Mouse (Mus musculus) hindbrain, embryonic 16.5 days (tissue): ENCODE data around the gene Lim2. TPM values are rescaled to one million over a fixed set of nuclear protein-coding genes. Genes with fewer than 3 reads are reported as not detected.
A peak's percentile ranks its signal among the peaks of the same experiment; 100 is the strongest.
"Not testable (repeated sequence)": the region's sequence is repeated elsewhere in the genome, so short reads cannot be mapped to it uniquely, and the experiment has no call there.

Source experiments
- ATAC-seq: fragments of 200-750 bp; cut with Nextera tagmentation; 2 replicates; pipeline ENCODE4 v1.8.0; 2017; ENCODE audit warnings: moderate TSS enrichment, moderate library complexity
- H3K27ac ChIP-seq: fragments of 300-500 bp; sonication (generic); 2 replicates; pipeline ENCODE4 v1.5.1; 2014; ENCODE audit warnings: low read depth, mild to moderate bottlenecking, control low read depth, low read length, moderate library complexity
- H3K27me3 ChIP-seq: fragments of 300-500 bp; sonication (generic); replicated peaks from 2 replicates; pipeline ENCODE4 v1.6.1; 2014; ENCODE audit warnings: low read length; ENCODE audit not compliant: control insufficient read depth, insufficient read depth
- H3K36me3 ChIP-seq: fragments of 300-500 bp; sonication (generic); 2 replicates; pipeline ENCODE4 v1.6.1; 2014; ENCODE audit warnings: mild to moderate bottlenecking, low read length, moderate library complexity, mixed read lengths; ENCODE audit not compliant: control insufficient read depth, insufficient read depth
- H3K4me1 ChIP-seq: fragments of 300-500 bp; sonication (generic); 2 replicates; pipeline ENCODE4 v1.6.1; 2014; ENCODE audit warnings: low read depth, low read length; ENCODE audit not compliant: control insufficient read depth, insufficient read depth
- H3K4me2 ChIP-seq: fragments of 300-500 bp; sonication (generic); 2 replicates; pipeline ENCODE4 v1.6.1; 2014; ENCODE audit warnings: mild to moderate bottlenecking, low read length, control low read depth, moderate library complexity
- H3K4me3 ChIP-seq: fragments of 300-500 bp; sonication (generic); 2 replicates; pipeline ENCODE4 v1.5.1; 2014; ENCODE audit warnings: mild to moderate bottlenecking, low read length, control low read depth, moderate library complexity
- H3K9ac ChIP-seq: fragments of 300-500 bp; sonication (generic); 2 replicates; pipeline ENCODE4 v1.6.1; 2014; ENCODE audit warnings: low read depth, mild to moderate bottlenecking, control low read depth, low read length, moderate library complexity
- H3K9me3 ChIP-seq: fragments of 300-500 bp; sonication (generic); 2 replicates; pipeline ENCODE4 v1.6.1; 2014; ENCODE audit warnings: mild to moderate bottlenecking, low read length, moderate library complexity; ENCODE audit not compliant: control insufficient read depth
- WGBS: fragments of 180-500 bp; shearing (Covaris S2); extraction: QIAGEN DNeasy Blood & Tissue Kit; methylation state at CpG from one replicate; pipeline ENCODE4 v1.1.7; 2014; 5-methylcytosine and 5-hydroxymethylcytosine counted together
- polyA plus RNA-seq: library from polyadenylated mRNA; unstranded; fragments of >200 nt; fragmentation: Nextera tagmentation; extraction: Ambion mirVana; gene quantifications from 2 replicates; pipeline ENCODE4 v1.2.1, GENCODE M21; 2015

The Lim2 gene
- not detected in 2 replicates for polyA plus RNA-seq

DNA sequence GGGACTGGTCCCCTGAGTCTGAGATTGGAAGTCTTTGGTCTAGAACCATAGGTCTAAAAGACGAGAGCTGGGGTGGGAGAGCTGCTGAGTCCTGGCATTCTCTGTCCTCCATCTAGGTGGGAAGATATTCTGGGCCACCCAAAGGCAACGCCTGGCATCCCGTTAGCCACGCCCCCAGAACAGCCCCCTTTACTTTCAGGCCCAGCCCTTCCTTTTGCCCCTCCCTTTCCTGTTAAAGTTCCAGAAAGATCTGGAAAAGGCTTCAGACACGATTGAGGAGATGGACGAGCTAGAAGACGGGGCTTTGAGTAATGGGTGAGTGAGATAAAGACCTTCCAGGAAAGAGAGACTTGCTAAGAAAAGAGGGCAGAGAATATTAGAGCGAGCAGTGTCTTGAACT, at the start of gene Lim2:
Gene Lim2 (plus strand): TSS at position 265 of the 400 bp plus-strand sequence.
- Histone ChIP-seq H3K4me1 (no peaks in the 10 kb centered on the region), H3K27me3 (no peaks in the 10 kb centered on the region), H3K9me3 (no peaks in the 10 kb centered on the region), H3K36me3 (no peaks in the 10 kb centered on the region), H3K4me3 (no peak within 1 kb of the TSS), H3K9ac (no peak within 1 kb of the TSS), H3K27ac (no peak within 1 kb of the TSS), H3K4me2 (no peak within 1 kb of the TSS)
- no peak for ATAC-seq
- WGBS = 86% methylated on average over 8 of the region's 8 CpGs

DNA sequence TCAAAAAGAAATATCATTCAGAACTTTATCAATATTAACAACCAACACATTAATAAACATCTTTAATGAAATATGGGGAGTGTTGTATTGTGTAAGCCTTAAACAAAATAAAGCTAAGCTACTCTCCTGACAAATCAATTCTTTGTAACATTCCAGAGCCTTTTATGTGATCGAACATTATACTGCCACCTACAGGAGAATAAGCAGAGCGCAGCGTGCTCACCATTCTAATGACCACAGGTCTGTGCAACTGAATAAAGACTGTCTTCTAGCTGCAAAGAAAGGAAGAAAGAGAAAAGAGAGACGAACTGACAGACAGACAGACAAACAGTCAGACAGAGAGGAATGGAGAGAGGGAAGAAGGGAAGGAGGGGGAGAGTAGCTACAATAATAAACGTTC, 49.2 kb upstream of the Lim2 start:
- WGBS = 17% methylated on average over 5 of the region's 5 CpGs
- Histone ChIP-seq H3K27ac (no peak overlapping the region), H3K27me3 (no peaks in the 10 kb centered on the region), H3K9me3 (no peaks in the 10 kb centered on the region), H3K36me3 (no peaks in the 10 kb centered on the region), H3K4me2 (no peak overlapping the region), H3K4me1 (no peaks in the 10 kb centered on the region), H3K9ac (no peak overlapping the region), H3K4me3 (no peak overlapping the region)
- ATAC-seq = 0 out of 2 replicates have a peak, but pooled peaks have one; percentile 63

DNA sequence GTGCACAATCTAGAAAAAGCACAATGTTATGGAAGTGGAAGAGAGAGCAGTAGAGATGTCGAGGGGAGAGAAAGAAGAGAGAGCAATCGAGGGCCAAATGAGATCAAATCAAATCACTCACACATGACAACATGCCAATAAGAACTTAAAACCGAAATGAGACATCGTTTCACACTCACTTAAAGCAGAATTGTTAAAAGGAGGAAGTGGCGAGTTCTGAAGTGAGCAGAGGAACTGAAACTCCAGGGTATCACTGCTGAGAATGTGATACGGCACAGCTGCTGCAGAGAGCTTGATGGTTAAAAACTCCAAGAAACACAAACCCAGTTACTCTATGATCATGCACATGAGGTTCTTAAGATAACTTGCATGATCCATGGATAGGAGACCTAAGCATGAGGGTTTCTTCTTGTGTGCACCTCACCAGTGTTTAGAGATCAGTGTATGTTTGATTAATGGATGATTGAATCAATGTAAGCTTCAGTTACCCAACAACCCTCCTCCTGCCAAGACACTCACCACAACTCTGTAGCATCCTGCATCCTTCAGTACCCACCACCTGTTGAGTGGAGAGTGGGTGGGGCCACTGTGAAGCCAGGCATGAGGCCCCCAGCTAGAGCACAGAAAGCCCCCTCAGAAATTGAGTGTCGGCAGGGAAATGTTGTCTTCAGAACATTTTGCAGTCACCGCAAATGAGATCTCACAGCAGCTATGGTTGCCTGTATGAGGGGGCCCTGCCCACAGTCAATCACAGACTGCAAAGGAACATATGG, 34.9 kb upstream of the Lim2 start:
- ATAC-seq = no peak
- 87% methylated on average over 8 of the region's 8 CpGs for WGBS
- H3K9ac ChIP-seq = no peak overlapping the region
- H3K4me1 ChIP-seq = no peaks in the 10 kb centered on the region
- H3K4me2 ChIP-seq = no peak overlapping the region
- H3K36me3 ChIP-seq = no peaks in the 10 kb centered on the region
- H3K4me3 ChIP-seq = no peak overlapping the region
- no peak overlapping the region for H3K27ac ChIP-seq
- no peaks in the 10 kb centered on the region for H3K9me3 ChIP-seq
- no peaks in the 10 kb centered on the region for H3K27me3 ChIP-seq

DNA sequence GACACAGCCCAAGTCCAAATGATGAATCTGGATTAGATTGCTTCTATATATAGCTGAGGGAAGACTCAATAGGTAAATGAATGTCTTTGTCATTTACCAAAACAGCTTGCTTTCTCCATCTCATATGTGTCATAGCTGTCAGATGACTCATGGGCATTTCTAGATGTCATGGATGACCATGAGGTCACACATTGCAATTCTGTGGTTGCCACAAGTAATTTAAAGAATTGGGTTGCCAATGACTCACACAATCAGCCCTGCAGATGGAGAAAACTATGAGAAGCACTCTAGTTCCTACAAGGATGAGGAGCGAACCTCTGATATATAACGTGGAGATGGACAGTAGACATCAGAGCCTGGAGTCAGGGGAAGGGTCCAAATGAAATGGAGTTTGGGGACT, 28.0 kb upstream of the Lim2 start:
- H3K4me2 ChIP-seq = no peak overlapping the region
- no peak overlapping the region for H3K4me3 ChIP-seq
- ATAC-seq = no peak
- H3K9me3 ChIP-seq = no peaks in the 10 kb centered on the region
- no peak overlapping the region for H3K9ac ChIP-seq
- H3K27ac ChIP-seq = no peak overlapping the region
- WGBS = 92% methylated on average over 2 of the region's 2 CpGs
- no peaks in the 10 kb centered on the region for H3K4me1 ChIP-seq
- no peaks in the 10 kb centered on the region for H3K36me3 ChIP-seq
- H3K27me3 ChIP-seq = no peaks in the 10 kb centered on the region

DNA sequence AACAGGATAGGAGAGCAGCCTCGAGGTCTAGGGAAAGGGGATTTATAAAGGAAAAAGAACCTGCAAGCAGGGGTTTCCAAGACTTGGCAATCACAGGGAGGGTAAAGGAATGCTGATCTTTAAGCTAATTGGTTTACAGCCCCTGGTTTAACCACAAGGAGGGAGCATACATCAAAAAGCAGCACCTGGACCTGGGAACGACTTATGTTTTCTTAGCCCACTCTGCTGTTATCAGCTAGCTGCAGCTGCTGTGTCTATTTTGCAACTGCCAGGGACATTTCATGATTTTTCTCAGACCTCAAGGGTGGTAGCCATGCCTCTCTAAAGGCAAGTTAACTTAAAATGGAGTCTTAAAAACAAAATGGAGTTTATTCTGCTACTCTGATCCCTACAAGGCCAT, 24.8 kb upstream of the Lim2 start:
- Histone ChIP-seq H3K9ac (no peak overlapping the region), H3K36me3 (no peaks in the 10 kb centered on the region), H3K27ac (no peak overlapping the region), H3K27me3 (no peaks in the 10 kb centered on the region), H3K4me3 (no peak overlapping the region), H3K4me1 (no peaks in the 10 kb centered on the region), H3K4me2 (no peak overlapping the region), H3K9me3 (no peaks in the 10 kb centered on the region)
- 60% methylated on average over 2 of the region's 2 CpGs for WGBS
- no peak for ATAC-seq

DNA sequence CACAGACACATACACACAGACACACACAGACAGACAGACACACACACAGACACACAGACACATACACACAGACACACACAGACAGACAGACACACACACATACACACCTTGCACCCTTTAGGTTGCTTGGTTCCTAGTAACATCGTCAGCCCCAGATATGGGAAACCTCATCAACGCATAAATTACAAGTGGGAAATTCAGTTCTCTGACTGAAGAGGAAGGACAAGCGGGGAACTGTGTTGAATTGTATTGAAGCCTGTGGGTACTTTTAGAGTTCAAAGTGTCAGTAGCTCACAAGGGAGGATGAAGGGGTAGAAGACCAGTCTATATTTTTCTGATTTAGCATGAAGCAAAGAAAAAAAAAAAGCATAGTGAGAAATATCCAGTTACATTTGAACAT, 19.9 kb upstream of the Lim2 start:
- no peaks in the 10 kb centered on the region for H3K36me3 ChIP-seq
- ATAC-seq = no peak

DNA sequence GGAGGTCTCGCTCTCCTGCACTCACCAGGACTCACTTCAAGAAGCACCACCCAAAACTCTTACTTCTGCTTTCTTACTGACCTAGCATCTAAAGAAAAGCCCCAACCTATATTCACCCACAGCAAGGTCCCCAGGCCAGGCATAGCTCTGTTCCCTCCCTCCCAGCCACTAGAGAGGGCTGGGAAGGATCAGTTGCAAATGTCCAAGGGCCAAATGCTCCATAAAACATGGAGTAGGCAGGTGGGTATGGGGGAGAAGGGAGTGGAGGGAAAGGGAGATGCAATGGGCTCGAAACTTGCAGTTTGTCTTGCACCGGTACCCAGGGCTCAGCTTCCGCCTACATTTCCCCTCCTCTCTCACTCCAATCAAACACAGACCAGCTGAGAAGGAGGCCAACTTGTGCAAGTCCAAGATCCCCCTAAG, 19.3 kb upstream of the Lim2 start, which contains the start of gene Siglecg:
Gene Siglecg (plus strand): TSS at position 74 of the 423 bp plus-strand sequence.
- no peak for ATAC-seq
- H3K4me2 ChIP-seq = no peak within 1 kb of the TSS
- WGBS = 75% methylated on average over 4 of the region's 4 CpGs

More for the DNA sequence above, 19.9 kb upstream of the Lim2 start:
- Histone ChIP-seq H3K9ac (no peak overlapping the region), H3K4me1 (no peaks in the 10 kb centered on the region), H3K4me3 (no peak overlapping the region), H3K27me3 (no peaks in the 10 kb centered on the region), H3K4me2 (no peak overlapping the region), H3K9me3 (no peaks in the 10 kb centered on the region), H3K27ac (no peak overlapping the region)
- WGBS = 90% methylated on average over 3 of the region's 3 CpGs

DNA sequence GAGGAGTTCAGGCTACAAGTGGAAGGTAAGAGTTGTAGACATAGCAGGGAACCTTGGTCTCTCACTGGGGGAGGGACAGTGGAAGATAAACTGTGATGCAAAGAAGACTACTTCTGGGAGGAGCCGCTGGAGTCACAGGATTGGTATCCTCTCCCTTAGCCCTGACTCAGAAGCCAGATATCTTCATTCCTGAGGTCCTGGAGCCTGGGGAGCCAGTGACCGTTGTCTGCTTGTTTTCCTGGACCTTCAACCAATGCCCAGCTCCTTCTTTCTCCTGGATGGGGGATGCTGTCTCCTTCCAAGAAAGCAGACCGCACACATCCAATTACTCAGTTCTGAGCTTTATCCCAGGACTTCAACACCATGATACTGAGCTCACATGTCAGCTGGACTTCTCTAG, 18.4 kb upstream of the Lim2 start:
- Histone ChIP-seq H3K27ac (no peak overlapping the region), H3K36me3 (no peaks in the 10 kb centered on the region), H3K4me3 (no peak overlapping the region), H3K27me3 (no peaks in the 10 kb centered on the region), H3K4me1 (no peaks in the 10 kb centered on the region), H3K9me3 (no peaks in the 10 kb centered on the region), H3K9ac (no peak overlapping the region), H3K4me2 (no peak overlapping the region)
- no peak for ATAC-seq
- 88% methylated on average over 3 of the region's 3 CpGs for WGBS

More for the DNA sequence above, 19.3 kb upstream of the Lim2 start, which contains the start of gene Siglecg:
- Histone ChIP-seq H3K9me3 (no peaks in the 10 kb centered on the region), H3K27me3 (no peaks in the 10 kb centered on the region), H3K27ac (no peak within 1 kb of the TSS), H3K4me3 (no peak within 1 kb of the TSS), H3K36me3 (no peaks in the 10 kb centered on the region), H3K4me1 (no peaks in the 10 kb centered on the region), H3K9ac (no peak within 1 kb of the TSS)

DNA sequence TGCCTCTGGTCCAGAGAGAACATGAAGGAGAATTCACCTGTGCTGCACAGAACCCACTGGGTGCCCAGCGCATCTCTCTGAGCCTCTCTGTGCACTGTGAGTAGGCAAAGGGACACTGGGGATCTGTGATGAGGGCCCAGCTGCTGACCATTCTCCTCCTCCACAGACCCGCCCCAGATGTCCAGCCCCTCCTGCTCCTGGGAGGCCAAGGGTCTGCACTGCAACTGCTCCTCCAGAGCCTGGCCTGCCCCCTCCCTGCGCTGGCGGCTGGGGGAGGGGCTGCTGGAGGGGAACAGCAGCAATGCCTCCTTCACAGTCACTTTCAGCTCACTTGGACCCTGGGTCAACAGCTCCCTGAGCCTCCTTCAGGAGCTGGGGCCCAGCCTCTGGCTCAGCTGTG, 15.7 kb upstream of the Lim2 start:
- H3K9ac ChIP-seq, H3K27me3 ChIP-seq, H3K27ac ChIP-seq, ATAC-seq, H3K4me3 ChIP-seq, H3K9me3 ChIP-seq, H3K4me2 ChIP-seq, H3K4me1 ChIP-seq, H3K36me3 ChIP-seq: not testable (repeated sequence)
- 45% methylated on average over 4 of the region's 4 CpGs for WGBS
